Mouse (Mus musculus) embryonic facial prominence, embryonic 11.5 days (tissue): ENCODE data around the gene Dlgap1. TPM values are rescaled to one million over a fixed set of nuclear protein-coding genes. Genes with fewer than 3 reads are reported as not detected.

Source experiments
- ATAC-seq: fragments of 200-750 bp; cut with Nextera tagmentation; replicated peaks from 2 replicates; pipeline ENCODE4 v1.8.0; 2017; ENCODE audit warnings: low read depth; ENCODE audit not compliant: insufficient number of reproducible peaks, low FRiP score, low TSS enrichment
- DNase-seq: peaks from one replicate; pipeline ENCODE4 v3.0.0-alpha.2; 2015; ENCODE audit warnings: low spot score
- H3K27ac ChIP-seq: fragments of 300-500 bp; sonication (generic); replicated peaks from 2 replicates; pipeline ENCODE4 v1.5.1; 2014; ENCODE audit warnings: mild to moderate bottlenecking, low read depth, low read length, control low read depth
- H3K27me3 ChIP-seq: fragments of 300-500 bp; sonication (generic); 2 replicates; pipeline ENCODE4 v1.6.1; 2014; ENCODE audit warnings: mild to moderate bottlenecking, low read length, moderate library complexity, mixed read lengths; ENCODE audit not compliant: control insufficient read depth, insufficient read depth
- H3K36me3 ChIP-seq: fragments of 300-500 bp; sonication (generic); replicated peaks from 2 replicates; pipeline ENCODE4 v1.6.1; 2014; ENCODE audit warnings: low read depth, mild to moderate bottlenecking, low read length, moderate library complexity, mixed read lengths; ENCODE audit not compliant: control insufficient read depth, insufficient read depth
- H3K4me1 ChIP-seq: fragments of 300-500 bp; sonication (generic); 2 replicates; pipeline ENCODE4 v1.6.1; 2014; ENCODE audit warnings: low read length, mixed read lengths; ENCODE audit not compliant: control insufficient read depth, insufficient read depth
- H3K4me2 ChIP-seq: fragments of 300-500 bp; sonication (generic); 2 replicates; pipeline ENCODE4 v1.6.1; 2014; ENCODE audit warnings: low read depth, mild to moderate bottlenecking, control low read depth, low read length, moderate library complexity
- H3K4me3 ChIP-seq: fragments of 300-500 bp; sonication (generic); 2 replicates; pipeline ENCODE4 v1.5.1; 2014; ENCODE audit warnings: low read depth, low read length, control low read depth
- H3K9ac ChIP-seq: fragments of 300-500 bp; sonication (generic); replicated peaks from 2 replicates; pipeline ENCODE4 v1.6.1; 2014; ENCODE audit warnings: mild to moderate bottlenecking, control low read depth, low read length
- H3K9me3 ChIP-seq: fragments of 300-500 bp; sonication (generic); replicated peaks from 2 replicates; pipeline ENCODE4 v1.6.1; 2016; ENCODE audit warnings: mild to moderate bottlenecking, low read length, inconsistent platforms, mixed read lengths; ENCODE audit not compliant: control insufficient read depth
- WGBS: fragments of 180-500 bp; shearing (Covaris S2); extraction: QIAGEN DNeasy Blood & Tissue Kit; methylation state at CpG from one replicate; pipeline ENCODE4 v1.1.7; 2014; 5-methylcytosine and 5-hydroxymethylcytosine counted together
- polyA plus RNA-seq: library from polyadenylated mRNA; unstranded; fragments of >200 nt; fragmentation: Nextera tagmentation; extraction: Ambion mirVana; gene quantifications from 2 replicates; pipeline ENCODE4 v1.2.1, GENCODE M21; 2014

Gene Dlgap1
- polyA plus RNA-seq, 1 experiment from 2014 or later, result 2.4 TPM

DNA sequence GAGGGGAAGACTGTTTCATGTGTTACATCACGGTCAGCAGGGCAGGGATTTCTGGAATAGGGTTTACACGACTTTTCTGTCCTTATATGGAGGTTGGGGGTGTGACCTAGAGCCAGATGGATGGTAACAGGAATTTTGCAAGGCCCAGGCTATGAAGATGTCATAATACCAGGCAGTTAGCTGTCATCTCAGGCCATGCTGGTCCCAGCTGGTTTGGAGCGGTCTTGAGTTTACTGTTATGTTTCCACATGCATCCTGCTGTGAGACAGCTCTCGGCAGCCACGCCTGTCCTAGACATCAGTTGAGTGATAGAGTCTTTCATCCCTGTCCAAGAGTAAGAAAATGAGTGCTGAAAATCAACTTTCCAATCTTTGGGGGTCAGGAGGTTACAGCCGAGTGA, 776.5 kb downstream of the Dlgap1 start:
- WGBS, result 78% methylated on average over 6 of the region's 6 CpGs
- Histone ChIP-seq H3K27me3 (no peaks in the 10 kb centered on the region), H3K36me3 (no peaks in the 10 kb centered on the region), H3K4me2 (no peak overlapping the region), H3K4me1 (no peaks in the 10 kb centered on the region; the same call in 1 of the 2 replicates), H3K4me3 (no peak overlapping the region), H3K9me3 (no peaks in the 10 kb centered on the region), H3K9ac (no peak overlapping the region), H3K27ac (no peak overlapping the region)
- ATAC-seq, result no peak
- no peak for DNase-seq

DNA sequence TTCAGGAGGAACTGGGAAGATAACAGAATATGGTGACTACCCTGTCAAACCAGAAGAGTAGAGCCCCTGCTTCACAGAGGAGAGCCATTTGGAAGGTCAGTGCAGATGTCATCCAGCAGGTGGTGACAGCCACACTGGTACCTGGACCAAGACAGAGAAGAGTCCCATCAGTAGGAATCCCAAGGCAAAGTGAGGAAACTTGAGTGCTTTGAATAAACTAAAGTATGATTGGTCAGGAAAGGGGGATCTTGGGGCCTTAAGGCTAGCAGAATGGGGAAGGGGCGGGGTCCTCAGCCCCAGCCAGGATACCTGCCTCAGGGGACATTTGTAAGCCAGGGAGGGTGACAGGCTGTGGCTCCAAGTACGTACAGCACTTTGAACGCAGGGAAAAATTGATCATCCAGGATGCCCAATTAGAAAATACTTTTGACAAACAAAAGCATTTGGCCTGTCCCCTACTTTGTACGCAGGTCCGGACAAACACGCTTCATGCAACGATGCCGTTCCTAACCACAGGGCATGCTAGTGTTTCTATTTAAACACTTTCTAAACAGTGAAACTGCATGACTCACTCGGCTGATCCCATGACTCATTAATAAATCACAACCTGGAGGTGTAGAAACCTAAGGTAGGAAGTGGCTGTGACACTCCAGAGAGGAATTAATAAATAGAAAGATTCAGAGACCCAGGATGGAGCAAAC, 777.7 kb downstream of the Dlgap1 start:
- no peaks in the 10 kb centered on the region for H3K27me3 ChIP-seq
- H3K9ac ChIP-seq, result no peak overlapping the region; the same call in 1 of the 2 replicates
- WGBS, result 23% methylated on average over 9 of the region's 9 CpGs
- ATAC-seq (peak; percentile 38; the same call in 1 of the 2 replicates), DNase-seq (no peak)
- H3K9me3 ChIP-seq, result no peaks in the 10 kb centered on the region
- H3K4me2 ChIP-seq, result no peak overlapping the region
- no peak overlapping the region for H3K27ac ChIP-seq
- H3K4me3 ChIP-seq, result no peak overlapping the region
- no peaks in the 10 kb centered on the region; the same call in 1 of the 2 replicates for H3K4me1 ChIP-seq
- no peaks in the 10 kb centered on the region for H3K36me3 ChIP-seq

DNA sequence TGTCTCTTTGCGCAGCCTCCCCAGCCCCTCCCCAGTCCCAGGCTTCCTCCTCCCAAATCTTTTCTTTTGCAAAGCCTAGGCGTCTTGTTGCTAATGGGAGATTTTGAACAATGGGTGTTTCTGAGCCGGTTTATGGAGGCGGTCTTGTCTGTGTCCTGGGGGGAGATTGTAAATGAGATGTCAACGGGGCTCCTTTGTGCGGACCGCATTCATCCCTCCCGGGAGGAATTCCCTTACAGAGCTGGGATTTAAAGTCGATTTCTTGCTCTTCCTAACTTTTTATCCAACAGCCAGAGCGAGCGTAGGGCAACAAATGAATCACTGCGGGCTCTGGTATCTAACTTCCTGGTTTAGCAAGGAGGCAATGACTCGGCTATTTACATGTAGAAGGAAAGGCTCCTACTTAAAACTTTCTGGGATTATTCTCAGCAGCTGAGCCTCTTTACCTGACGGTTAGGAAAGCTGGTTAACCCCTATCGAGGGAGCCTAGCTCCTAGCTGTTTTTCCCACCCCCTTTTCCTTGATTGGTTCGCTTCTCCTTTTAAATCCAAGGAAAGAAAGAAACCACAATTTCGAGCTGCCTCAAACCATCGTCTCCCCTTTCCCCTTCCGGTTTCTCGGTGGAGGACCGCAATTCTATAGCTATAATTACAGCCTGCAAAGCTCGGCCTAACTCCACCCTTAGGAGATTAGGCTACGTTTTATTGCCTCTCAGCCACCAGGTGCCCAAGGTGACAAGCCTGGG, 779.0 kb downstream of the Dlgap1 start:
- peak overlapping the region; percentile 57 for H3K27ac ChIP-seq
- no peaks in the 10 kb centered on the region for H3K9me3 ChIP-seq
- peak overlapping the region; percentile 55 for H3K9ac ChIP-seq
- WGBS, result under 1% methylated on average over 23 of the region's 23 CpGs
- ATAC-seq (0 out of 2 replicates have a peak, but pooled peaks have one; percentile 14), DNase-seq (peak; percentile 77)
- no peaks in the 10 kb centered on the region for H3K36me3 ChIP-seq
- H3K4me1 ChIP-seq, result no peaks in the 10 kb centered on the region; the same call in 1 of the 2 replicates
- no peaks in the 10 kb centered on the region for H3K27me3 ChIP-seq
- peak overlapping the region; percentile 27 for H3K4me2 ChIP-seq
- H3K4me3 ChIP-seq, result peak overlapping the region; percentile 16

DNA sequence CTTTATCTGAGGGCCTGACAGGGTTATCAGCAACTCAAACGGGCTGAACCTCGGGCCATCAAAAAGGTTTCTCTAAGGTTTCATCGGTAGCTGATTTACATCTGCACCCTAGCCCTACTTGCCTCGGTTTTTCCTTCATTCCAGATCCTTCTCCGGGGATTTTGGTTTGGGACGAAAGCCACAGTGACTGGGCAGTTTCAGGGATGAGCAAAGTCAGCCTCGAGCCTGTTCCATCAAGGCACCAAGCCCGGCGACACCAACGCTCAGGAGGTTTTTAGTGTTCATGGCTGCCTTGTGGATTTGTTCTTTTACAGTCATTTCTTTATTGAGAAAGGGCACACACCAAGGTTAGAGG, 779.6 kb downstream of the Dlgap1 start:
- peak overlapping the region; percentile 32 for H3K9ac ChIP-seq
- peak overlapping the region; percentile 27 for H3K4me2 ChIP-seq
- ATAC-seq, result no peak
- peak overlapping the region; percentile 57; the same call in 1 of the 2 replicates for H3K27ac ChIP-seq
- no peak for DNase-seq
- no peaks in the 10 kb centered on the region for H3K27me3 ChIP-seq
- no peaks in the 10 kb centered on the region for H3K36me3 ChIP-seq
- H3K9me3 ChIP-seq, result no peaks in the 10 kb centered on the region
- WGBS, result 7% methylated on average over 10 of the region's 10 CpGs
- H3K4me3 ChIP-seq, result 0 out of 2 replicates have a peak overlapping the region, but pooled peaks have one; percentile 16
- H3K4me1 ChIP-seq, result no peaks in the 10 kb centered on the region; the same call in 1 of the 2 replicates

DNA sequence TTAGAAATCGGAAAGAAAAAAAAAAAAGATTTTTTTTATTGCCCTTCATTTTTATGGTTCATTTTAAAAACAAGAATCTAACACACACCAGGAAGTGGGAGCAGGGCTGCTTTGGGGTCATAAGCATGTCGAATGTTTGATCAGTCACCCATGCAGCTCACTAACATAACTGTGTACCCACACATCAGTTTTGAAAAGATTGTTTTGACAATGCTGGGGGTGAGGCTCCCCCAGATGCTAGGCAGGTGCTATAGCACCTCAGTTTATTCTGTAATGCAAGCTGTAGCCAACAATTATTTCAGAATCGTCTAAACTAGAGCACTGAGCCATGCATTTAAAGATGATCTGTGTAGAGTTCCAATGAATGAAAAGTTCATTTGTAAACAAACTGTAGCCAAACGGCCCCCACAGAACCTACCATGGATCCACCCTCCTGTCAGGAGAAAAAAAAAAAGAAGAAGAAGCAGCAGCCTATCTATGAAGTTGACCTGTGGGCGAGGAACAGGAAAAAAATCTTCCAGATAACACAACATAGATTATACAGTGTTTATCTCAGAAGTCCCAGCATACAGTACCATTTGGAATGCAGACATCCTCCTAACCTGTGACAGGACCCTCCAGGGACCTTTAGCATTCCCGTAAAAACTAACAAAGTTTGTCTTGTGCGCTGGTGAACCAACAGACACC, 780.2 kb downstream of the Dlgap1 start:
- Histone ChIP-seq H3K4me1 (no peaks in the 10 kb centered on the region; the same call in 1 of the 2 replicates), H3K4me2 (no peak overlapping the region), H3K4me3 (no peak overlapping the region), H3K27me3 (no peaks in the 10 kb centered on the region), H3K36me3 (no peaks in the 10 kb centered on the region), H3K9ac (no peak overlapping the region), H3K27ac (no peak overlapping the region), H3K9me3 (no peaks in the 10 kb centered on the region)
- DNase-seq (no peak), ATAC-seq (no peak)
- 45% methylated on average over 7 of the region's 7 CpGs for WGBS

DNA sequence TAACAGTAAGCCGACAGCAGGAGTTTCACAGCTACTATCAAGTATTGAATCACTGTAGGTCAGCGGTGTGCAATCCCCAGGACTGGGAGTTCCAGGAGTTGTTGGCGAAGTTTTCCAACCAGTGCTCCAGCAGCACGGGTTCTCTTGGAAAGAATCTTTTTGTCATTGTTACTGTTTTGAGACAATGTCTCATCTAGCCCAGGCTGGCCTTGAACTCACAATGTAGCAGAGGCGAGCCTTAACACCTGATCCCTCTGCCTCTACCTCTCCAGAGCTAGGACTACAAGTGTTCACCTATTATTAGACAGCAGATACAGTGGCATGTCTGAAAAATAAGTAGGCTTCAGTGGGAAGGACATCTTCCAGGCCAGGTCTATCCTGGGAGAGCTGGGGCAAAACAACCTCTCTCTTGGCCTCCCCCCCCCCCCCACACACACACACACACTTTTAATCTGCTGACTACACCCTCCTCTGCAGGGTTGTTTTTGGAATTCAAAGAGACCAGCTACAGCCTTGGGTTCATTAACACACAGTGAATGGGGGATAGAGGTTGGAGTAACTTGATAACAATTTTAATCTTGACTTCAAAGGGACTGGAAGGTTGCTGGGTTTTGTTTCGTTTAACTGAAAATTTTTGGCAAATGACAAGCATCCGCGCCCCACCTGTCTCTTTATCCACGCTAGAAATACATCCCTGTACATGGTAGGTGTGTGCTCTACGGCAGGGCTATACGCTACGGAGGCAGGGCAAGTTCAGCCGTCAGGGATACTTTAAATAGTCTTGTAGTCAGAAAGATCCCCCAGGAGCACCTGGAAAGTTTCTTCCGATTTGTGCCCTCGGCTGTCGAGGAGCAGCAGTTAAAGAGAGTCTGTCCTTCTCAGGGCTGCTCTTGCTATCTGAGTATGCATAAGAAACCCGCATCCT, 781.6 kb downstream of the Dlgap1 start:
- H3K9ac ChIP-seq, result no peak overlapping the region; the same call in 1 of the 2 replicates

DNA sequence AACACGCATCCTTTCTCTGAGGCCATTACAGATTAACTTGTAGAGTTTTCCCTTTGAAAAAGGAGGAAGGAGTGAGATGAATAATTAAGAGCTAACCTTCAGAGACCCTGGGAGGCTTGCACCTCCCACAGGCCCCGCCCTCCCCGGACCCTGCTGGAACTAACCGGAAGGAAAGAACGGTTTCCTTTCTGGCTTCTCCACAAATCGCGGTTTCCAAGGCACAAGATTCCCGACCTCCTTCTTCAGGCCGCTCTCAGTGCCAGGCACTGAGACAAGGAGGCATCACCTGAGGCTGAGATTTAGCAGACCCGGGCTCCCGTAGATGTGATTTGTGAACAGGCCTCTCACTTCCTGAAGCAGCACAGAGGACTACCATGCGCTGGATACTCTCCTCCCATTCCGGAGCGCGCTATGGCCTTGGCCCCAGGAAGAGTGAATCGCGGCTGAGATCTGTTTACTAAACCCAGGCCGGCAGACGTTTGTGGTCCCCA, 782.3 kb downstream of the Dlgap1 start:
- peak overlapping the region; percentile 29 for H3K4me3 ChIP-seq
- H3K36me3 ChIP-seq, result no peaks in the 10 kb centered on the region
- H3K9ac ChIP-seq, result peak overlapping the region; percentile 44
- peak; percentile 73 for DNase-seq
- H3K27me3 ChIP-seq, result no peaks in the 10 kb centered on the region
- no peak for ATAC-seq
- 5% methylated on average over 19 of the region's 19 CpGs for WGBS
- no peaks in the 10 kb centered on the region for H3K9me3 ChIP-seq
- H3K4me2 ChIP-seq, result peak overlapping the region; percentile 54
- H3K27ac ChIP-seq, result 0 out of 2 replicates have a peak overlapping the region, but pooled peaks have one; percentile 0
- no peaks in the 10 kb centered on the region; the same call in 1 of the 2 replicates for H3K4me1 ChIP-seq

More for the DNA sequence above, 781.6 kb downstream of the Dlgap1 start:
- Histone ChIP-seq H3K9me3 (no peaks in the 10 kb centered on the region), H3K36me3 (no peaks in the 10 kb centered on the region), H3K4me3 (no peak overlapping the region), H3K27me3 (no peaks in the 10 kb centered on the region), H3K4me1 (no peaks in the 10 kb centered on the region; the same call in 1 of the 2 replicates), H3K4me2 (peak overlapping the region; percentile 14; the same call in 1 of the 2 replicates), H3K27ac (no peak overlapping the region)
- 36% methylated on average over 17 of the region's 17 CpGs for WGBS
- DNase-seq (no peak), ATAC-seq (no peak)
